Mouse (Mus musculus) cerebellum, adult 9-11 months (tissue): ENCODE results near the gene Csrp2.

ENCODE experiments used
- DNase-seq: peaks from one replicate; pipeline ENCODE4 v3.0.0; 2022

The Csrp2 gene

GRCm38 (mm10) chr10:110974463-110974862 lies 54.9 kb downstream of the Csrp2 start:
- peak; percentile 56 for DNase-seq

GRCm38 (mm10) chr10:110974885-110975284 lies 55.3 kb downstream of the Csrp2 start:
- DNase-seq, result no peak

- no peak for DNase-seq
These were observed 56.5 kb downstream of the Csrp2 start for GRCm38 (mm10) chr10:110976046-110976445.

GRCm38 (mm10) chr10:110977379-110977778 lies 57.8 kb downstream of the Csrp2 start:
- DNase-seq, result no peak

- no peak for DNase-seq
These were observed 59.8 kb downstream of the Csrp2 start for GRCm38 (mm10) chr10:110979431-110979830.

- DNase-seq, result no peak
These were observed 60.9 kb downstream of the Csrp2 start for GRCm38 (mm10) chr10:110980441-110980840.

- DNase-seq, result no peak
These were observed 63.2 kb downstream of the Csrp2 start for GRCm38 (mm10) chr10:110982771-110983170.

GRCm38 (mm10) chr10:110986682-110987081 lies 67.1 kb downstream of the Csrp2 start:
- DNase-seq, result no peak
